Mouse (Mus musculus): ENCODE results near the gene Lrrn4cl. TPM values are rescaled to one million over a fixed set of nuclear protein-coding genes. Genes with fewer than 3 reads are reported as not detected.
"Not testable (repeated sequence)": the region's sequence is repeated elsewhere in the genome, so short reads cannot be mapped to it uniquely, and the experiment has no call there.

Lrrn4cl gene
- polyA plus RNA-seq, 1 experiment from 2014 or later, result 2.0 TPM

- ATAC-seq (ENCODE audit: insufficient read depth, low FRiP score), result no peak
Observed at GRCm38 (mm10) chr19:8887585-8888463, 37.3 kb downstream of the Lrrn4cl start.

GRCm38 (mm10) chr19:8888511-8889385 lies 38.2 kb downstream of the Lrrn4cl start, which contains the start of the genes 1810009A15Rik and Gm49416:
Gene 1810009A15Rik (plus strand): TSS chr19:8888853.
Gene Gm49416 (plus strand): TSS chr19:8888926.
- Histone ChIP-seq H3K4me2 (ENCODE audit: low read depth, low read length) (peak within 1 kb of the TSS; percentile 83), H3K9me3 (replicated peaks; ENCODE audit: control insufficient read depth, low read length) (no peaks in the 10 kb centered on the region), H3K4me3 (replicated peaks; ENCODE audit: low read length) (peak within 1 kb of the TSS; percentile 74), H3K9ac (ENCODE audit: low read length) (peak within 1 kb of the TSS; percentile 87), H3K4me1 (ENCODE audit: control insufficient read depth, insufficient read depth, low read length) (peaks cover 17% of the 10 kb centered on the region), H3K27ac (ENCODE audit: low read length) (peak within 1 kb of the TSS; percentile 86), H3K27me3 (ENCODE audit: control insufficient read depth, insufficient read depth, low read length) (no peaks in the 10 kb centered on the region), H3K36me3 (ENCODE audit: control insufficient read depth, insufficient read depth, low read length) (no peaks in the 10 kb centered on the region)
- peak; percentile 95 for ATAC-seq (ENCODE audit: insufficient read depth, low FRiP score)
- whole genome bisulfite sequencing, result under 1% methylated on average over 58 of the region's 58 CpGs

More at GRCm38 (mm10) chr19:8887585-8888463, 37.3 kb downstream of the Lrrn4cl start:
- Histone ChIP-seq H3K9ac (ENCODE audit: low read length) (peak overlapping the region; percentile 87), H3K4me3 (replicated peaks; ENCODE audit: low read length) (peak overlapping the region; percentile 74), H3K36me3 (ENCODE audit: control insufficient read depth, insufficient read depth, low read length) (no peaks in the 10 kb centered on the region), H3K9me3 (replicated peaks; ENCODE audit: control insufficient read depth, low read length) (no peaks in the 10 kb centered on the region), H3K4me2 (ENCODE audit: low read depth, low read length) (peak overlapping the region; percentile 83), H3K4me1 (ENCODE audit: control insufficient read depth, insufficient read depth, low read length) (peaks cover 13% of the 10 kb centered on the region), H3K27ac (ENCODE audit: low read length) (peak overlapping the region; percentile 86), H3K27me3 (ENCODE audit: control insufficient read depth, insufficient read depth, low read length) (no peaks in the 10 kb centered on the region)
- WGBS, result 13% methylated on average over 19 of the region's 19 CpGs

GRCm38 (mm10) chr19:8892829-8893766 lies 42.5 kb downstream of the Lrrn4cl start, which contains the start of gene Ints5:
Gene Ints5 (plus strand): TSS chr19:8893005.
- ATAC-seq (ENCODE audit: insufficient read depth, low FRiP score), result peak; percentile 38
- Histone ChIP-seq H3K9ac (ENCODE audit: low read length) (peak within 1 kb of the TSS; percentile 98), H3K4me3 (replicated peaks; ENCODE audit: low read length) (peak within 1 kb of the TSS; percentile 92), H3K4me2 (ENCODE audit: low read depth, low read length) (peak within 1 kb of the TSS; percentile 81), H3K36me3 (ENCODE audit: control insufficient read depth, insufficient read depth, low read length) (0 out of 2 replicates have a peak, but pooled peaks cover 6% of the 10 kb centered on the region), H3K27ac (ENCODE audit: low read length) (peak within 1 kb of the TSS; percentile 90), H3K27me3 (ENCODE audit: control insufficient read depth, insufficient read depth, low read length) (no peaks in the 10 kb centered on the region), H3K4me1 (ENCODE audit: control insufficient read depth, insufficient read depth, low read length) (peaks cover 19% of the 10 kb centered on the region), H3K9me3 (replicated peaks; ENCODE audit: control insufficient read depth, low read length) (no peaks in the 10 kb centered on the region)
- WGBS, result 2% methylated on average over 54 of the region's 54 CpGs

GRCm38 (mm10) chr19:8895397-8895960 lies 44.9 kb downstream of the Lrrn4cl start:
- Histone ChIP-seq H3K9me3 (replicated peaks; ENCODE audit: control insufficient read depth, low read length) (no peaks in the 10 kb centered on the region), H3K27ac (ENCODE audit: low read length) (no peak overlapping the region), H3K4me2 (ENCODE audit: low read depth, low read length) (no peak overlapping the region), H3K27me3 (ENCODE audit: control insufficient read depth, insufficient read depth, low read length) (no peaks in the 10 kb centered on the region), H3K4me3 (replicated peaks; ENCODE audit: low read length) (no peak overlapping the region), H3K9ac (ENCODE audit: low read length) (no peak overlapping the region), H3K36me3 (ENCODE audit: control insufficient read depth, insufficient read depth, low read length) (0 out of 2 replicates have a peak, but pooled peaks cover 6% of the 10 kb centered on the region), H3K4me1 (ENCODE audit: control insufficient read depth, insufficient read depth, low read length) (peaks cover 20% of the 10 kb centered on the region)
- ATAC-seq (ENCODE audit: insufficient read depth, low FRiP score), result no peak
- 92% methylated on average over 9 of the region's 9 CpGs for WGBS

- not testable (repeated sequence) for H3K4me2 ChIP-seq (ENCODE audit: low read depth, low read length); H3K27ac ChIP-seq (ENCODE audit: low read length); H3K27me3 ChIP-seq (ENCODE audit: control insufficient read depth, insufficient read depth, low read length); H3K4me3 ChIP-seq (replicated peaks; ENCODE audit: low read length); H3K9me3 ChIP-seq (replicated peaks; ENCODE audit: control insufficient read depth, low read length); H3K36me3 ChIP-seq (ENCODE audit: control insufficient read depth, insufficient read depth, low read length); ATAC-seq (ENCODE audit: insufficient read depth, low FRiP score)
- 84% methylated on average over 5 of the region's 5 CpGs for WGBS
- Histone ChIP-seq H3K4me1 (ENCODE audit: control insufficient read depth, insufficient read depth, low read length) (peaks cover 20% of the 10 kb centered on the region), H3K9ac (ENCODE audit: low read length) (0 out of 2 replicates have a peak overlapping the region, but pooled peaks have one; percentile 7)
Observed at GRCm38 (mm10) chr19:8896231-8896630, 45.7 kb downstream of the Lrrn4cl start.

- Histone ChIP-seq H3K27ac (ENCODE audit: low read length) (peak overlapping the region; percentile 94), H3K4me1 (ENCODE audit: control insufficient read depth, insufficient read depth, low read length) (peaks cover 20% of the 10 kb centered on the region), H3K9ac (ENCODE audit: low read length) (peak overlapping the region; percentile 70), H3K4me2 (ENCODE audit: low read depth, low read length) (peak overlapping the region; percentile 62), H3K4me3 (replicated peaks; ENCODE audit: low read length) (peak overlapping the region; percentile 77)
- 19% methylated on average over 21 of the region's 21 CpGs for whole genome bisulfite sequencing
- peak; percentile 40; the same call in 1 of the 2 replicates for ATAC-seq (ENCODE audit: insufficient read depth, low FRiP score)
- not testable (repeated sequence) for H3K9me3 ChIP-seq (replicated peaks; ENCODE audit: control insufficient read depth, low read length); H3K27me3 ChIP-seq (ENCODE audit: control insufficient read depth, insufficient read depth, low read length); H3K36me3 ChIP-seq (ENCODE audit: control insufficient read depth, insufficient read depth, low read length)
Observed at GRCm38 (mm10) chr19:8897211-8897864, 46.8 kb downstream of the Lrrn4cl start.

- H3K4me2 ChIP-seq (ENCODE audit: low read depth, low read length), result peak within 1 kb of the TSS; percentile 69
- H3K4me3 ChIP-seq (replicated peaks; ENCODE audit: low read length), result peak within 1 kb of the TSS; percentile 77
- peaks cover 6% of the 10 kb centered on the region; the same call in 1 of the 2 replicates for H3K36me3 ChIP-seq (ENCODE audit: control insufficient read depth, insufficient read depth, low read length)
- H3K9me3 ChIP-seq (replicated peaks; ENCODE audit: control insufficient read depth, low read length), result no peaks in the 10 kb centered on the region
- WGBS, result under 1% methylated on average over 53 of the region's 53 CpGs
- peak within 1 kb of the TSS; percentile 94 for H3K27ac ChIP-seq (ENCODE audit: low read length)
- H3K27me3 ChIP-seq (ENCODE audit: control insufficient read depth, insufficient read depth, low read length), result no peaks in the 10 kb centered on the region
- peaks cover 20% of the 10 kb centered on the region for H3K4me1 ChIP-seq (ENCODE audit: control insufficient read depth, insufficient read depth, low read length)
- peak within 1 kb of the TSS; percentile 96 for H3K9ac ChIP-seq (ENCODE audit: low read length)
- ATAC-seq (ENCODE audit: insufficient read depth, low FRiP score), result peak; percentile 99
Observed at GRCm38 (mm10) chr19:8897865-8898495, 47.4 kb downstream of the Lrrn4cl start, which contains the start of gene Ganab. Gene Ganab (plus strand): TSS chr19:8898071.

Measured in stomach, embryonic 16.5 days (tissue).